Mouse (Mus musculus) thymus, postnatal 36 days (tissue): ENCODE results near the gene Ankrd33.
A peak's percentile ranks its signal among the peaks of the same experiment; 100 is the strongest.

Experiments
- DNase-seq, 2 experiments: peaks; one replicate each; pipeline ENCODE4 v3.0.0; 2022; ENCODE audit warnings: mixed read lengths in 2 of 2

Ankrd33 gene

GRCm38 (mm10) chr15:101147910-101148273 lies 32.3 kb downstream of the Ankrd33 start:
- DNase-seq = peak in 1 of 2 experiments; percentile 6

- no peak for DNase-seq
These were observed 33.0 kb downstream of the Ankrd33 start for GRCm38 (mm10) chr15:101148604-101149003.

DNA sequence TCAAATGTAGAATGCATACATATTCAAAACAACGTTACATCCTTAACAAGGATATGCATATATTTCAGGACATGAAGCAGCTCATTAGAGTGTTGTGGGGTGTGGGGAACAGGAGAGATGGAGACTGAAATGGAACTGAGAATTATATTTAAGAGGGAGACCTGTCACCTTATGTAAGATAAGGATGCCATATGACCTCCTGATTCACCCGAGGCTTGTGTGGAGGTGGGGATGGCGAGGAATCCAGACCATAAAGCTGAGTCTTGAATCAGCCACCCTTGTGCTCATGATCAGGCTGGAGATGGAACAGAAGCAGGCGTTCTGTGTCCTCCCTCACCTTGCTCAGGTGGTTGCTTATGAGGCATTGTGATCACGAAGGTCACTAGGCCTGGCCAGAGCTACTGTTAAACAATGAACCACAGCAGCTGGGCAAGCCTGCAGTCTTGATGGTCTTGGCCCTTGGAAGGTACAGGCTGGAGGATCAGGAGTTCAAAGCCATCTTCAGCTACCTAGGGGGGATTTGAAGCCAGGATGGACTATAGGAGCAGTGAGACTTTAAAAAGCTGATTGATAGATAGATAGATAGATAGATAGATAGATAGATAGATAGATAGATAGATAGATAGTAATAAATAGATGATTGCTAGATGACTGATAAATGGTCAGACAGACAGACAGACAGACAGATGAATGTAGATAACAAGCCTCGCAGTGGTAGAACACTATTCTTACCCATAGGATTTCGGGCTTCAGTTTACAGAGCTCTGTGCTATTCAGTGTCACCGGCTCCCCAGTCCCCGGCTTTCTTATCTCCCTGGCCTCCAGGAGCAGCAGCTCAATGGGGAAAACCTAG lies 36.1 kb downstream of the Ankrd33 start:
- DNase-seq = no peak

DNA sequence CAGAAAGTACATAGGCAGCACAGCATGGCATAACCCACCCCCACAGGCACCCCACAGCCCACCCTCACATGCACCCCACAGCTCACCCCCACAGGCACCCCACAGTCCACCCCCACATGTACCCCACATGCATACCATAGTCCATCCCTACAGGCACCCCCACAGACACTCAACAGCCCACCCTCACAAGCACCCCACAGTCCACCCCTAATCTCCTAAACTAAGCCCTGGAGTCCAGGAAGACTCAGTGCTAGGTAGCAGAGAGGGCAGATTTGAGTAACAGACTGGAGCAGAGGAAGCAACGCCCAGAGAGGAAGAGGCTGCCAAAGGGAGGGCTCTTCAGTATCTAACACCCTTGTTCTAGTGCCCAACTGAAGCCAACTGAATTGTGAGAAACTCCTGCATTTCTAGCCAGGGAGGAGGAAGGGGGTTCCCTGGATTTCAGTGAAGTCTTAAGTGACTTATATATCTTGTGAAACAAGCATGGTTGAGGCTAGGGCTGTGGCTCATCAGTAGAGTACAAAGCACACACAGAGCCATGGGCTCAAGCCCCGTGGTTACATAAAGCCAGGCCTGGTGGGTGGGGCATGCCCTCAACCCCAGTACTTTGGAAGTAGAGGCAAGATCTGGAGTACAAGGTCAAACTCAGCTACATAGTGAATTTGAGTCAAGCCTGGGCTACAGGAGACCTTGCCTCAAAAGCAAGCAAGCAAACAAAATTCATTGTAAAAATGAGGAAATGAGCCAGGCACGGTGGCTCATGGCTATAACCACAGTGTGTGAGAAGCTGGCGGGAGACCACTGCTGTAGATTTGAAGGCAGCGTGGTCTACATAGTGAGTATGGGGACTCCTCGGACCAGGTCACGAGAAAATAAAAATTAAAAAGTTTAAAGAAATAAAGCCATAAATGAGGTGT lies 39.4 kb downstream of the Ankrd33 start:
- DNase-seq = no peak

DNA sequence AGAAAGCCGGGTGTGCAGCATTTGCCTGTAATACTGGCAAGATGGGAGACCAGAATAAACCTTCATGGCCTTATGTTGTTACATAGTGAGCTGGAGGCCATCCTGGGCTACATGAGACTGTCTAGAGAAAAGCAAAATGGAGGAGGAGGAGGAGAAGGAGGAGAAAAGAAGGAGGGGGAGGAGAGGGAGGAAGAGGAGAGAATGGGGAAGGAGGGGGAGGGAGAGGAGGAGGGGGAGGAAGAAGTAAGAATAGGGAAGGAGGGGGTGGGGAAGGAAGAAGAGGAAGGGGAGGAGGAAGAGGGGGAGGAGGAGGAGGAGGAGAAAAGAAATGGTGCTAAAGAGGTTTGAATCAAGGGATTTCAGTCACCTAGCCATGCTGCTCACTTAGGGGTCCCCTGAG lies 44.6 kb downstream of the Ankrd33 start:
- DNase-seq = no peak

- no peak for DNase-seq
These were observed 45.0 kb downstream of the Ankrd33 start for GRCm38 (mm10) chr15:101160591-101160990.

DNA sequence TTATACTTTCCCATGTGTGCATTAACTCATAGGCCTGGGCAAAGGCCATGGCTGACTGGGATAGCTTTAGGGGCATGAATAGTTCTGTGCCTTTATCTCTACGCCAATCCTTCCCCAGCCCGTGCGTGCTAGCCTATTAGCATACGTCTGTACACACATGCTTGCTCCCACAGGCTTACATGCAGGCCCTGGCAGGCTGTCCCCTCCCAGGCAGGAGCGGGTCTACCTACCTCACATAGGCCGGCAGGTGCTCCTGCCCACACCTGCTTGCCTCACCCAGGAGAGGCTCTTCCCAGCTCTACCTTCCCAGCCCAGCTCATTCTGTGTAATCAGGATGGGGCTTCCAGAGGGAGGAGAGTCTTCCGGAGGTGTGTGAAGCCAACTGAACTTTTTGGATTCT lies 46.0 kb downstream of the Ankrd33 start:
- no peak for DNase-seq

- DNase-seq = no peak
These were observed 47.5 kb downstream of the Ankrd33 start for GRCm38 (mm10) chr15:101163056-101163458.

GRCm38 (mm10) chr15:101163854-101164253 lies 48.3 kb downstream of the Ankrd33 start:
- no peak for DNase-seq

GRCm38 (mm10) chr15:101164291-101164690 lies 48.7 kb downstream of the Ankrd33 start:
- DNase-seq = no peak

GRCm38 (mm10) chr15:101165658-101166437 lies 50.3 kb downstream of the Ankrd33 start:
- no peak for DNase-seq

GRCm38 (mm10) chr15:101167553-101167952 lies 52.0 kb downstream of the Ankrd33 start:
- DNase-seq = no peak
